Mouse (Mus musculus): ENCODE results near the gene Pofut1. TPM values are rescaled to one million over a fixed set of nuclear protein-coding genes. Genes with fewer than 3 reads are reported as not detected.
"Not testable (repeated sequence)": the region's sequence is repeated elsewhere in the genome, so short reads cannot be mapped to it uniquely, and the experiment has no call there.

The Pofut1 gene
- polyA plus RNA-seq, 1 experiment from 2014 or later: 4.9 TPM

- Histone ChIP-seq H3K36me3 (peaks cover 20% of the 10 kb centered on the region), H3K27me3 (replicated peaks) (no peaks in the 10 kb centered on the region), H3K4me1 (peaks cover 24% of the 10 kb centered on the region), H3K9me3 (no peaks in the 10 kb centered on the region), H3K27ac (no peak overlapping the region), H3K9ac (peak overlapping the region; percentile 97), H3K4me2 (replicated peaks) (peak overlapping the region; percentile 94), H3K4me3 (peak overlapping the region; percentile 98)
- ATAC-seq (ENCODE audit: low FRiP score, low read depth): no peak
- 13% methylated on average over 15 of the region's 22 CpGs for WGBS
Measured at GRCm38 (mm10) chr2:153239860-153240480, 1.4 kb upstream of the Pofut1 start.

GRCm38 (mm10) chr2:153240701-153241235 lies 565 bp upstream of the Pofut1 start:
- Histone ChIP-seq H3K27ac (peak overlapping the region; percentile 80; the same call in 1 of the 2 replicates), H3K4me1 (peaks cover 24% of the 10 kb centered on the region), H3K9me3 (no peaks in the 10 kb centered on the region), H3K4me3 (peak overlapping the region; percentile 98), H3K36me3 (peaks cover 19% of the 10 kb centered on the region), H3K27me3 (replicated peaks) (no peaks in the 10 kb centered on the region), H3K9ac (peak overlapping the region; percentile 97), H3K4me2 (replicated peaks) (peak overlapping the region; percentile 94)
- under 1% methylated on average over 28 of the region's 33 CpGs for WGBS
- ATAC-seq (ENCODE audit: low FRiP score, low read depth): peak; percentile 83

GRCm38 (mm10) chr2:153242156-153242555 lies 823 bp downstream of the Pofut1 start:
- H3K27ac ChIP-seq: no peak overlapping the region
- H3K9me3 ChIP-seq: no peaks in the 10 kb centered on the region
- H3K36me3 ChIP-seq: peaks cover 10% of the 10 kb centered on the region; the same call in 1 of the 2 replicates
- peak overlapping the region; percentile 94 for H3K4me2 ChIP-seq (replicated peaks)
- peaks cover 24% of the 10 kb centered on the region for H3K4me1 ChIP-seq
- H3K27me3 ChIP-seq (replicated peaks): no peaks in the 10 kb centered on the region
- peak overlapping the region; percentile 98 for H3K4me3 ChIP-seq
- 69% methylated on average over 6 of the region's 6 CpGs for WGBS
- H3K9ac ChIP-seq: peak overlapping the region; percentile 97; the same call in 1 of the 2 replicates
- ATAC-seq (ENCODE audit: low FRiP score, low read depth): no peak

- H3K9me3 ChIP-seq: no peaks in the 10 kb centered on the region
- H3K9ac ChIP-seq: no peak overlapping the region
- H3K36me3 ChIP-seq: peaks cover 46% of the 10 kb centered on the region
- no peak overlapping the region for H3K4me3 ChIP-seq
- no peaks in the 10 kb centered on the region for H3K4me1 ChIP-seq
- ATAC-seq (ENCODE audit: low FRiP score, low read depth): no peak
- no peak overlapping the region for H3K27ac ChIP-seq
- 92% methylated on average over 5 of the region's 5 CpGs for WGBS
- H3K27me3 ChIP-seq (replicated peaks): no peaks in the 10 kb centered on the region
- no peak overlapping the region for H3K4me2 ChIP-seq (replicated peaks)
Measured at GRCm38 (mm10) chr2:153249751-153250150, 8.4 kb downstream of the Pofut1 start.

- Histone ChIP-seq H3K4me2 (replicated peaks) (no peak overlapping the region), H3K9ac (no peak overlapping the region), H3K36me3 (peaks cover 24% of the 10 kb centered on the region), H3K4me1 (no peaks in the 10 kb centered on the region), H3K27me3 (replicated peaks) (no peaks in the 10 kb centered on the region), H3K4me3 (no peak overlapping the region), H3K9me3 (no peaks in the 10 kb centered on the region), H3K27ac (no peak overlapping the region)
- WGBS: 94% methylated on average over 2 of the region's 2 CpGs
- ATAC-seq (ENCODE audit: low FRiP score, low read depth): no peak
Measured at GRCm38 (mm10) chr2:153256604-153257003, 15.3 kb downstream of the Pofut1 start.

- Histone ChIP-seq H3K4me3 (no peak overlapping the region), H3K9ac (no peak overlapping the region), H3K36me3 (peaks cover 37% of the 10 kb centered on the region), H3K27me3 (replicated peaks) (no peaks in the 10 kb centered on the region), H3K9me3 (no peaks in the 10 kb centered on the region), H3K4me2 (replicated peaks) (no peak overlapping the region), H3K4me1 (no peaks in the 10 kb centered on the region), H3K27ac (no peak overlapping the region)
- no peak for ATAC-seq (ENCODE audit: low FRiP score, low read depth)
- WGBS: 87% methylated on average over 12 of the region's 12 CpGs
Measured at GRCm38 (mm10) chr2:153259030-153259863, 17.9 kb downstream of the Pofut1 start.

- Histone ChIP-seq H3K9me3 (no peaks in the 10 kb centered on the region), H3K27ac (no peak overlapping the region), H3K4me3 (no peak overlapping the region), H3K27me3 (replicated peaks) (no peaks in the 10 kb centered on the region), H3K4me2 (replicated peaks) (no peak overlapping the region), H3K9ac (no peak overlapping the region), H3K4me1 (no peaks in the 10 kb centered on the region), H3K36me3 (peaks cover 43% of the 10 kb centered on the region)
- WGBS: 74% methylated on average over 3 of the region's 3 CpGs
- no peak for ATAC-seq (ENCODE audit: low FRiP score, low read depth)
Measured at GRCm38 (mm10) chr2:153259864-153260674, 18.7 kb downstream of the Pofut1 start.

GRCm38 (mm10) chr2:153263053-153263452 lies 21.7 kb downstream of the Pofut1 start:
- ATAC-seq (ENCODE audit: low FRiP score, low read depth): no peak
- WGBS: 92% methylated on average over 7 of the region's 7 CpGs
- no peak overlapping the region for H3K4me2 ChIP-seq (replicated peaks)

GRCm38 (mm10) chr2:153267331-153267730 lies 26.0 kb downstream of the Pofut1 start:
- ATAC-seq (ENCODE audit: low FRiP score, low read depth): no peak
- Histone ChIP-seq H3K4me1 (no peaks in the 10 kb centered on the region), H3K4me3 (no peak overlapping the region), H3K9ac (no peak overlapping the region), H3K27ac (no peak overlapping the region), H3K27me3 (replicated peaks) (no peaks in the 10 kb centered on the region), H3K4me2 (replicated peaks) (no peak overlapping the region), H3K36me3 (peaks cover 43% of the 10 kb centered on the region), H3K9me3 (no peaks in the 10 kb centered on the region)
- 87% methylated on average over 2 of the region's 2 CpGs for WGBS

More at GRCm38 (mm10) chr2:153263053-153263452, 21.7 kb downstream of the Pofut1 start:
- Histone ChIP-seq H3K9me3 (no peaks in the 10 kb centered on the region), H3K9ac (no peak overlapping the region), H3K4me1 (no peaks in the 10 kb centered on the region), H3K27me3 (replicated peaks) (no peaks in the 10 kb centered on the region), H3K27ac (no peak overlapping the region), H3K36me3 (peaks cover 62% of the 10 kb centered on the region), H3K4me3 (no peak overlapping the region)

- H3K9ac ChIP-seq; H3K9me3 ChIP-seq; ATAC-seq (ENCODE audit: low FRiP score, low read depth); H3K4me3 ChIP-seq; H3K4me2 ChIP-seq (replicated peaks); H3K27ac ChIP-seq; H3K4me1 ChIP-seq; H3K27me3 ChIP-seq (replicated peaks): not testable (repeated sequence)
- 78% methylated on average over 8 of the region's 8 CpGs for WGBS
- H3K36me3 ChIP-seq: peaks cover 19% of the 10 kb centered on the region
Measured at GRCm38 (mm10) chr2:153270231-153270915, 29.0 kb downstream of the Pofut1 start.

- H3K4me1 ChIP-seq; ATAC-seq (ENCODE audit: low FRiP score, low read depth); H3K27me3 ChIP-seq (replicated peaks); H3K36me3 ChIP-seq; H3K4me2 ChIP-seq (replicated peaks); H3K4me3 ChIP-seq; H3K9ac ChIP-seq; H3K9me3 ChIP-seq; H3K27ac ChIP-seq: not testable (repeated sequence)
- WGBS: 83% methylated on average over 6 of the region's 6 CpGs
Measured at GRCm38 (mm10) chr2:153274200-153274918, 33.0 kb downstream of the Pofut1 start.
